Mouse (Mus musculus): Measurements from ENCODE around the gene Adcy7.

DNA sequence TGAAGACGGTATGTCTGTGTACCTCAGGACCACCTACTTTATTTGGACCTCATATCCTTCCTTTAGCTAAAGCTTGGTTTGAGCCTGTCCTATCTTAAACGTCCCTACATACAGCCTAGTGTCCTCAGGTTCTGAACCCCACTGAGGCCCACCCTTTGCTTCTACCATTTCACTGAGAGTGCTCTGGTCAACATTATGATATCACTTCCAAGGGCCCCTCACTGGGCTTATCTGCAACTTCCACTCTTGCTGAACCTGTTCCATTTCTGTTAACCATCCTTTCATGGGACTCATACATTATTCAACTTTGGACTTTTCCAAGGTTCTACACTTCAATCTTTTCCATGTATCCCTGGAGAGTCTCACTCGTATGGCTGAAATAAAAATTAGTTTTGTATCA is 62.8 kb downstream of the Adcy7 start:
- TF ChIP-seq CTCF (IDR thresholded peaks at IDR 0.05; ENCODE audit: low read depth, low read length) (no peak), GATA1 (IDR thresholded peaks at IDR 0.05; ENCODE audit: borderline replicate concordance, low read length) (no peak), TAL1 (conservative IDR thresholded peaks at IDR 0.05; ENCODE audit: low read depth, low read length) (no peak)
